8 mouse cellular contexts compared by ENCODE assay signal in genomic region chr15:82963090-82963489, GRCm38 (mm10). TPM values are rescaled to one million over a fixed set of nuclear protein-coding genes. Genes with fewer than 3 reads are reported as not detected.
DNase-seq lines count a peak whose midpoint lies in the region; ATAC-seq lines count a peak whose summit lies in the region.

No protein-coding gene starts in this region.

- no peak for DNase-seq in liver, embryonic 11.5 days (ENCODE audit: low spot score)
- no peak for DNase-seq in liver
- no peak for DNase-seq in hindbrain, embryonic 14.5 days (ENCODE audit: low spot score)
- peak; percentile 28 for DNase-seq in naive thymus-derived CD4-positive, alpha-beta T cell, adult 2 months (ENCODE audit: low read depth)
- no peak for DNase-seq in frontal cortex, postnatal 10 days (ENCODE audit: low spot score in 2 of 2)
- no peak for DNase-seq in spleen, adult 12 weeks (ENCODE audit: low spot score)
- DNase-seq in kidney, adult 18-20 months: no peak

- peaks cover 19% of the 10 kb centered on the region for H3K4me1 ChIP-seq in liver, embryonic 11.5 days (replicated peaks; ENCODE audit: control insufficient read depth, insufficient read depth, low read length)
- H3K4me1 ChIP-seq in embryonic facial prominence, embryonic 15.5 days: peaks cover 75% of the 10 kb centered on the region
- peaks cover 67% of the 10 kb centered on the region for H3K4me1 ChIP-seq in hindbrain, embryonic 14.5 days (replicated peaks; ENCODE audit: control insufficient read depth, insufficient read depth, low read length)

- H3K4me2 ChIP-seq in liver, embryonic 11.5 days: peak overlapping the region; percentile 68
- peak overlapping the region; percentile 84 for H3K4me2 ChIP-seq in embryonic facial prominence, embryonic 15.5 days (replicated peaks)
- peak overlapping the region; percentile 80 for H3K4me2 ChIP-seq in hindbrain, embryonic 14.5 days (replicated peaks)

- peak overlapping the region; percentile 42 for H3K9ac ChIP-seq in liver, embryonic 11.5 days (ENCODE audit: low read depth, low read length)
- H3K9ac ChIP-seq in embryonic facial prominence, embryonic 15.5 days: peak overlapping the region; percentile 16
- peak overlapping the region; percentile 87 for H3K9ac ChIP-seq in hindbrain, embryonic 14.5 days

- H3K27ac ChIP-seq in liver, embryonic 11.5 days (ENCODE audit: low read depth, low read length): no peak overlapping the region; the same call in 1 of the 2 replicates
- H3K27ac ChIP-seq in embryonic facial prominence, embryonic 15.5 days (replicated peaks): peak overlapping the region; percentile 78
- peak overlapping the region; percentile 87 for H3K27ac ChIP-seq in hindbrain, embryonic 14.5 days

- peak overlapping the region; percentile 54 for H3K4me3 ChIP-seq in liver, embryonic 11.5 days (ENCODE audit: low read depth, low read length)
- peak overlapping the region; percentile 62 for H3K4me3 ChIP-seq in embryonic facial prominence, embryonic 15.5 days (replicated peaks)
- peak overlapping the region; percentile 56 for H3K4me3 ChIP-seq in hindbrain, embryonic 14.5 days (replicated peaks; ENCODE audit: low read length)

- no peaks in the 10 kb centered on the region for H3K36me3 ChIP-seq in liver, embryonic 11.5 days (ENCODE audit: control insufficient read depth, insufficient read depth, low read length)
- no peaks in the 10 kb centered on the region for H3K36me3 ChIP-seq in embryonic facial prominence, embryonic 15.5 days
- no peaks in the 10 kb centered on the region for H3K36me3 ChIP-seq in hindbrain, embryonic 14.5 days (replicated peaks; ENCODE audit: control insufficient read depth, insufficient read depth)

- 6% methylated on average over 28 of the region's 39 CpGs for WGBS in liver, embryonic 11.5 days
- WGBS in embryonic facial prominence, embryonic 15.5 days: 3% methylated on average over 33 of the region's 39 CpGs
- WGBS in hindbrain, embryonic 14.5 days: 2% methylated on average over 30 of the region's 39 CpGs

- ATAC-seq in liver, embryonic 11.5 days (replicated peaks; ENCODE audit: low FRiP score): no peak
- no peak for ATAC-seq in embryonic facial prominence, embryonic 15.5 days (ENCODE audit: insufficient number of reproducible peaks, low FRiP score, low TSS enrichment, low read depth)
- ATAC-seq in hindbrain, embryonic 14.5 days (ENCODE audit: low FRiP score): no peak

- H3K9me3 ChIP-seq in liver, embryonic 11.5 days (ENCODE audit: control insufficient read depth, low read length): no peaks in the 10 kb centered on the region
- no peaks in the 10 kb centered on the region for H3K9me3 ChIP-seq in embryonic facial prominence, embryonic 15.5 days (replicated peaks)
- no peaks in the 10 kb centered on the region for H3K9me3 ChIP-seq in hindbrain, embryonic 14.5 days (ENCODE audit: control insufficient read depth, low read length)

- peaks cover 89% of the 10 kb centered on the region for H3K27me3 ChIP-seq in liver, embryonic 11.5 days (replicated peaks; ENCODE audit: control insufficient read depth, insufficient read depth, low read length)
- peaks cover 9% of the 10 kb centered on the region; the same call in 1 of the 2 replicates for H3K27me3 ChIP-seq in embryonic facial prominence, embryonic 15.5 days
- H3K27me3 ChIP-seq in hindbrain, embryonic 14.5 days (ENCODE audit: control insufficient read depth, insufficient read depth, low read length): peaks cover 20% of the 10 kb centered on the region

RNA-seq across cellular contexts. Expression of gene Tcf20, which starts 24.6 kb away (rescaled TPM):
- 6.4 and 7.1 TPM in 2 replicates for polyA plus RNA-seq in liver, embryonic 11.5 days (2014; fragmentation: Nextera tagmentation; extraction: Ambion mirVana)
- 10.5 and 11.1 TPM in 2 replicates for polyA plus RNA-seq in embryonic facial prominence, embryonic 15.5 days (2015; fragmentation: Nextera tagmentation; extraction: Ambion mirVana)
- polyA plus RNA-seq in hindbrain, embryonic 14.5 days (2014; fragmentation: Nextera tagmentation; extraction: Ambion mirVana): 14.0 TPM in 2 replicates

Comparison
In these comparisons a context has a peak if more than half of its experiments do, and no peak if none do; other contexts are left out.
1. H3K9ac ChIP-seq: peak in every context shown above with its lines; median percentile 87 in hindbrain, embryonic 14.5 days; 42 in liver, embryonic 11.5 days; 16 in embryonic facial prominence, embryonic 15.5 days.